Mouse (Mus musculus): Measurements from ENCODE around the gene Ghrhr. TPM values are rescaled to one million over a fixed set of nuclear protein-coding genes. Genes with fewer than 3 reads are reported as not detected.
A peak's percentile ranks its signal among the peaks of the same experiment; 100 is the strongest.

Ghrhr gene
- not detected in 2 replicates for total RNA-seq (2014; rRNA removed)
- not detected in 2 replicates for polyA plus RNA-seq (2015; fragmentation: Nextera tagmentation; extraction: Ambion mirVana)

DNA sequence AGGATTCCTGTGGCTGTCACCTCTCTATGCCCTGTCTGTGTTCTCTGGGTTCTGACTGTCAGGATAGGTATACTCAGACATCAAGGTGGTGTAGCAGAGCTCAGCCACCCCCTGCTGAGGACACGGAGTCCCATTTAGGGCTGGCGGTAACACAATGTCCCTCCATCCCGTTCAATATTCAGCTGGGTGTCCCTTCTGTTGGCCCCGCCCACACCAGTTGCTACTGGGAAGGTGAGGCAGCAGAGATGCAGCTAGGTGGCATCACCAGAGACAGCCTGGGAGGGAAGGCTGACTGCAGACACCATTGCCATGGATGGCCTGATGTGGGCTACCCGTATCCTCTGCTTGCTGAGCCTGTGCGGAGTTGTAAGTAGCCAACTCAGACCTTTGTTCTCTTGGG is at the start of gene Ghrhr:
Ghrhr (plus strand) TSS at position 220 of the 400 bp plus-strand sequence.
- no peaks in the 10 kb centered on the region for H3K27me3 ChIP-seq (ENCODE audit: insufficient read depth, low read length)
- DNase-seq, result no peak
- 83% methylated on average over 6 of the region's 6 CpGs for WGBS
- H3K27ac ChIP-seq (ENCODE audit: low read depth, low read length), result no peak within 1 kb of the TSS
- H3K9me3 ChIP-seq (ENCODE audit: low read length), result no peaks in the 10 kb centered on the region
- ATAC-seq, result no peak
- no peak within 1 kb of the TSS for H3K4me2 ChIP-seq (ENCODE audit: low read depth)
- no peak within 1 kb of the TSS for H3K9ac ChIP-seq
- no peak within 1 kb of the TSS for H3K4me3 ChIP-seq (ENCODE audit: low read depth, low read length)
- no peaks in the 10 kb centered on the region for H3K36me3 ChIP-seq (ENCODE audit: insufficient read depth)
- no peak for TF ChIP-seq CTCF (IDR thresholded peaks at IDR 0.05; ENCODE audit: low read depth)
- H3K4me1 ChIP-seq (ENCODE audit: insufficient read depth), result no peaks in the 10 kb centered on the region

DNA sequence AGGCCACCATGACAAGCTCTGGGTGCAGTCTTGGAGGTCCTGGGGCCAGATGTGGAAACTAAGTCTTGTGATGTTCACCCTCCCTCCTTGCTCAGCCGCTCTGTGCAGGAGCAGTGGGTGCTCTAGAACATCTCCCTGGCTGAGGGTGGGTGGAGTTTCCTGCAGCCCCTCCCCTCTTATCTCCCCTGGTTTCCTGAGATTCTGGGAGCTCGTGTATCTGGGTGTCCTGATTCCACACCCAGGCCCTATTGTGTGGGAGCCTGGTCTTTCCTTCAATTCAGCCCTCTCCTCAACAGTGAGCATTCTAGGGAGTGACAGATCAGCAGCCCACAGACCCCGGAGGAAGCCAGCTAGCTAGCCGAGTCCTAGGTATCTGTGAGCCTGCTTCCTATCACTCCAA is 49.8 kb upstream of the Ghrhr start:
- H3K9me3 ChIP-seq (ENCODE audit: low read length), result no peaks in the 10 kb centered on the region
- no peaks in the 10 kb centered on the region for H3K4me1 ChIP-seq (ENCODE audit: insufficient read depth)
- 86% methylated on average over 4 of the region's 4 CpGs for WGBS
- no peak overlapping the region for H3K27ac ChIP-seq (ENCODE audit: low read depth, low read length)
- no peak for TF ChIP-seq CTCF (IDR thresholded peaks at IDR 0.05; ENCODE audit: low read depth)
- ATAC-seq, result no peak
- no peak overlapping the region for H3K9ac ChIP-seq
- H3K36me3 ChIP-seq (ENCODE audit: insufficient read depth), result no peaks in the 10 kb centered on the region
- H3K4me3 ChIP-seq (ENCODE audit: low read depth, low read length), result no peak overlapping the region
- DNase-seq, result no peak
- H3K4me2 ChIP-seq (ENCODE audit: low read depth), result no peak overlapping the region
- H3K27me3 ChIP-seq (ENCODE audit: insufficient read depth, low read length), result no peaks in the 10 kb centered on the region

DNA sequence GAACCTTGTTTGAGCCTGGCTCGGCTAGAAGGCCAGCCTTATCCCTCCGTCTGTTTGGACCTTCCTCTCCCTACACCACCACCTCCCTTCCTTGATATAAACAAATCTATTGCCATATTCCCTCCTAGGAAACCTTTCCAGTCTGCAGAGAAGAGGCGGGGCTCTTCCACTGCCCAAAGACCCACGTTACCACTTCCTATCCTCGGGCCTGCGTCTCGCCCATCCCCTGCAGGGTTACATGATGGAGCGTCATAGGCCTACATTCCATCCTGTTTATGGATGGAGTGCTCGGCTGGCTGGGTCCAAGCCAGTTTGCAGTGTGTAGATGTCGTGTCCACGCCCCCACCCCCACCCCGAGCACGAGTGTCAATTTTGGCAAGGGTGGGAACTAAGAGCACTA is 48.8 kb upstream of the Ghrhr start:
- no peak for ATAC-seq
- no peaks in the 10 kb centered on the region for H3K9me3 ChIP-seq (ENCODE audit: low read length)
- H3K9ac ChIP-seq, result no peak overlapping the region
- no peaks in the 10 kb centered on the region for H3K27me3 ChIP-seq (ENCODE audit: insufficient read depth, low read length)
- DNase-seq, result no peak
- no peak overlapping the region for H3K4me2 ChIP-seq (ENCODE audit: low read depth)
- WGBS, result 87% methylated on average over 13 of the region's 13 CpGs
- H3K4me3 ChIP-seq (ENCODE audit: low read depth, low read length), result no peak overlapping the region
- TF ChIP-seq CTCF (IDR thresholded peaks at IDR 0.05; ENCODE audit: low read depth), result no peak
- no peak overlapping the region for H3K27ac ChIP-seq (ENCODE audit: low read depth, low read length)
- H3K4me1 ChIP-seq (ENCODE audit: insufficient read depth), result peaks cover 4% of the 10 kb centered on the region; the same call in 1 of the 2 replicates
- H3K36me3 ChIP-seq (ENCODE audit: insufficient read depth), result no peaks in the 10 kb centered on the region

DNA sequence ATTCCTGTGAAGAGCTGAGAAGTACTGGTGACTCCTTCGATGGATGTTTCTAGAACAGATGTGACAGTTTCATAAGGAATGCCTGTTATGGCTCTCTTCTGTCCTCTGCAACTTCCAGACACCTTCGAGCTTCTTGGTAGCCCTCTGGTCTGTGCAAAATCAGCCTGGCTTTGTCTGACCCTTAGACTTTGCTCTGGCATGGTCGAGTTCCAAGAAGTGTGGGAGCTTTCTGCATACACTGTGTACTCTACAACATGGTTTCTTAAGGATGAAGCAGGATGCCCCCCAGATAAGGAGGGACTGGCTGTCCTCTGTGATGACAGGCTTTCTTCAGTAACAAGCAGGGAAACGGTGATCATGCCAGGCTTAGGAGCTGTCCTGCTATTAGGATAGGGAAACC is 47.9 kb upstream of the Ghrhr start:
- H3K36me3 ChIP-seq (ENCODE audit: insufficient read depth), result no peaks in the 10 kb centered on the region
- no peak overlapping the region for H3K27ac ChIP-seq (ENCODE audit: low read depth, low read length)
- TF ChIP-seq CTCF (IDR thresholded peaks at IDR 0.05; ENCODE audit: low read depth), result no peak
- peaks cover 9% of the 10 kb centered on the region for H3K4me1 ChIP-seq (ENCODE audit: insufficient read depth)
- no peak overlapping the region for H3K9ac ChIP-seq
- H3K4me3 ChIP-seq (ENCODE audit: low read depth, low read length), result no peak overlapping the region
- H3K27me3 ChIP-seq (ENCODE audit: insufficient read depth, low read length), result no peaks in the 10 kb centered on the region
- no peaks in the 10 kb centered on the region for H3K9me3 ChIP-seq (ENCODE audit: low read length)
- ATAC-seq (no peak), DNase-seq (no peak)
- no peak overlapping the region for H3K4me2 ChIP-seq (ENCODE audit: low read depth)
- 79% methylated on average over 4 of the region's 4 CpGs for WGBS

DNA sequence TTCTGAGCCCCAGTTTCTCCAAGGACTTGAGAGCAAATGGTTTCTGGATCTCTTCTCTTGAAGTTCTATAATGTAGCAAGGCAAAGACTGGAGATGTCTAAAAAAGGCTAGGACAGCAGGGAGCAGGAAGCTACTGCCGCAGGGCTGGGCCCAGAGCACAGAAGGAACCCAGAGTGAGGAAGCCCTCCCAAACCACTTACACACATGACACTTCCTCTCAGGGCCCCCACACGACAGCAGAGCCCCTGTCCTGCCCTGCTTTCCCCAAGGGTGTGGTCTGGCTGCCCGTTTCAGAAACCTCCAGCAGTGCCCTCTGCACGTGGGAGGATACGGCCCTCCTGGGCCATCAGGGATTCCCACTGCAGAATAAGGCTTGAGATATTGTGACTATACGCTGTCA is 44.8 kb upstream of the Ghrhr start:
- Histone ChIP-seq H3K4me3 (ENCODE audit: low read depth, low read length) (no peak overlapping the region), H3K9me3 (ENCODE audit: low read length) (no peaks in the 10 kb centered on the region), H3K36me3 (ENCODE audit: insufficient read depth) (no peaks in the 10 kb centered on the region), H3K4me2 (ENCODE audit: low read depth) (no peak overlapping the region), H3K27ac (ENCODE audit: low read depth, low read length) (no peak overlapping the region), H3K9ac (no peak overlapping the region), H3K4me1 (ENCODE audit: insufficient read depth) (peaks cover 9% of the 10 kb centered on the region), H3K27me3 (ENCODE audit: insufficient read depth, low read length) (no peaks in the 10 kb centered on the region)
- ATAC-seq, result no peak
- WGBS, result 78% methylated on average over 6 of the region's 6 CpGs
- no peak for DNase-seq
- TF ChIP-seq CTCF (IDR thresholded peaks at IDR 0.05; ENCODE audit: low read depth), result no peak

DNA sequence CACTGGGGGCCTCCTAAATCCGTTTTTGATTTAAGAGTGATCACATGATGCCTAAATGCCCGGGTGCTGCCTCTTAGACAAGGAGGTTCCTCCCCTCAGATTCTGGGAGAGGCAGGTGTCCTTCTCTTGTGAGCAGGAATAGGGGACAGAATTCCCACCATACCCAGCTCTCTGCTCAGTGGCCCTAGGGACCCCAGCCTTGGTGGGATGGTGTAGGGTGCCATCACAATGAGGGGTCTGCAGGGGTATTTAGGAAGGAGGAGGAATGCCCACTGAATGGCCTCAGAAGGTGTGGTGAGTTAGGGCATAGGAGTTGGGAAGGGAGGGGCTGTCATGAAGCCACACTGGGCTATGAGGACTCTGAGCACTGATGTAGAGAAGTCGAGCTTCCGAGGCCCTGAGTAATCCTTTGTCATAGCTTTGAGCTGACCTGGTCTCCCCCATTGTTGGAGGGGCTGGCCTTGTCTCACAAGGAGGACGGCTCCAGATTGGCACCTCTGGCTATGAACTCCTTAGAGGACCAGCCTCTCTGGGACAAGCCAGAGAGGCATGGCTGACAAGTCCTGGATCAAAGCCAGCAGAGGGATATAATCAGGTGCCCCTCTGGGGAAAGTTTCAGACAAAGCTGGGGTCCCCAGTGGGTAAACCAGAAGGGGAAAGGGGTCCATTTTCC is 43.9 kb upstream of the Ghrhr start:
- Histone ChIP-seq H3K9ac (no peak overlapping the region), H3K36me3 (ENCODE audit: insufficient read depth) (no peaks in the 10 kb centered on the region), H3K4me3 (ENCODE audit: low read depth, low read length) (no peak overlapping the region), H3K4me2 (ENCODE audit: low read depth) (0 out of 2 replicates have a peak overlapping the region, but pooled peaks have one; percentile 3), H3K27ac (ENCODE audit: low read depth, low read length) (no peak overlapping the region), H3K27me3 (ENCODE audit: insufficient read depth, low read length) (no peaks in the 10 kb centered on the region), H3K4me1 (ENCODE audit: insufficient read depth) (peaks cover 9% of the 10 kb centered on the region), H3K9me3 (ENCODE audit: low read length) (no peaks in the 10 kb centered on the region)
- no peak for TF ChIP-seq CTCF (IDR thresholded peaks at IDR 0.05; ENCODE audit: low read depth)
- WGBS, result 34% methylated on average over 5 of the region's 5 CpGs
- ATAC-seq (peak; percentile 40), DNase-seq (no peak)

DNA sequence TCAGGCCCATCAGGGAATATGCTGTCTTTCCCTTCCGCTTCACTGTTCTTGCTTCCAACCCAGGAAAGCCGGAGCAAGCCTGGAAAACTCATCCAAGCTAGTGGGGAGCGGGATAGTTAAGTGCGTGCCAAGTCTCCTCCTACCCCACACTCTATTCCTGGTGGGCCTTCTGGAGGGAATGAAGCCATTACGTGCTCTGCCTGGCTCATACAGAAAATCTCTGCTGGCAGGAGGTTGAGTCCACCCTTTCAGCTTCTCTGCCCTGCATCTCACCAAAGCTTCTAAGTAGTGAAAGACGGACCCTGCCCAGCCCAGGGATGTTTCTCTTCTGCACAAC is 43.4 kb upstream of the Ghrhr start:
- no peaks in the 10 kb centered on the region for H3K36me3 ChIP-seq (ENCODE audit: insufficient read depth)
- DNase-seq (peak; percentile 75), ATAC-seq (peak; percentile 82)
- no peaks in the 10 kb centered on the region for H3K9me3 ChIP-seq (ENCODE audit: low read length)
- no peak overlapping the region for H3K4me3 ChIP-seq (ENCODE audit: low read depth, low read length)
- WGBS, result 35% methylated on average over 6 of the region's 6 CpGs
- H3K27ac ChIP-seq (ENCODE audit: low read depth, low read length), result 0 out of 2 replicates have a peak overlapping the region, but pooled peaks have one; percentile 15
- H3K9ac ChIP-seq, result no peak overlapping the region
- H3K27me3 ChIP-seq (ENCODE audit: insufficient read depth, low read length), result no peaks in the 10 kb centered on the region
- 0 out of 2 replicates have a peak overlapping the region, but pooled peaks have one; percentile 3 for H3K4me2 ChIP-seq (ENCODE audit: low read depth)
- H3K4me1 ChIP-seq (ENCODE audit: insufficient read depth), result peaks cover 9% of the 10 kb centered on the region
- TF ChIP-seq CTCF (IDR thresholded peaks at IDR 0.05; ENCODE audit: low read depth), result no peak
